Mouse (Mus musculus) forebrain, embryonic 14.5 days (tissue): ENCODE measurements around the gene Scoc. TPM values are rescaled to one million over a fixed set of nuclear protein-coding genes. Genes with fewer than 3 reads are reported as not detected.

ENCODE experiments used
- ATAC-seq: fragments of 200-750 bp; cut with Nextera tagmentation; 2 replicates; pipeline ENCODE4 v1.8.0; 2017; ENCODE audit warnings: mild to moderate bottlenecking, moderate library complexity
- DNase-seq: peaks from one replicate; pipeline ENCODE4 v3.0.0-alpha.2; 2015; ENCODE audit warnings: low spot score
- H3K27ac ChIP-seq: fragments of 300-500 bp; sonication (generic); 2 replicates; pipeline ENCODE4 v1.5.1; 2014; ENCODE audit warnings: low read depth, mild to moderate bottlenecking, control low read depth, low read length, moderate library complexity
- H3K27me3 ChIP-seq: fragments of 300-500 bp; sonication (generic); replicated peaks from 2 replicates; pipeline ENCODE4 v1.6.1; 2014; ENCODE audit warnings: low read length, control low read depth, mixed read lengths; ENCODE audit not compliant: control insufficient read depth, insufficient read depth
- H3K36me3 ChIP-seq: fragments of 300-500 bp; sonication (generic); 2 replicates; pipeline ENCODE4 v1.6.1; 2014; ENCODE audit warnings: low read length, control low read depth; ENCODE audit not compliant: control insufficient read depth, insufficient read depth
- H3K4me1 ChIP-seq: fragments of 300-500 bp; sonication (generic); 2 replicates; pipeline ENCODE4 v1.6.1; 2014; ENCODE audit warnings: antibody characterized with exemption, low read length, control low read depth; ENCODE audit not compliant: control insufficient read depth, insufficient read depth
- H3K4me2 ChIP-seq: fragments of 300-500 bp; sonication (generic); 2 replicates; pipeline ENCODE4 v1.6.1; 2014; ENCODE audit warnings: mild to moderate bottlenecking, control low read depth, low read length
- H3K4me3 ChIP-seq: fragments of 300-500 bp; sonication (generic); 2 replicates; pipeline ENCODE4 v1.5.1; 2014; ENCODE audit warnings: low read depth, low read length, control low read depth
- H3K9ac ChIP-seq: fragments of 300-500 bp; sonication (generic); 2 replicates; pipeline ENCODE4 v1.6.1; 2014; ENCODE audit warnings: mild to moderate bottlenecking, low read length, control low read depth, moderate library complexity
- H3K9me3 ChIP-seq: fragments of 300-500 bp; sonication (generic); replicated peaks from 2 replicates; pipeline ENCODE4 v1.6.1; 2016; ENCODE audit warnings: low read length, control low read depth, mixed read lengths; ENCODE audit not compliant: control insufficient read depth
- whole genome bisulfite sequencing: fragments of 180-500 bp; shearing (Covaris S2); extraction: QIAGEN DNeasy Blood & Tissue Kit; methylation state at CpG from one replicate; pipeline ENCODE4 v1.1.7; 2014; 5-methylcytosine and 5-hydroxymethylcytosine counted together
- polyA plus RNA-seq: library from polyadenylated mRNA; unstranded; fragments of >200 nt; fragmentation: Nextera tagmentation; extraction: Ambion mirVana; gene quantifications from 2 replicates; pipeline ENCODE4 v1.2.1, GENCODE M21; 2014

The Scoc gene
- polyA plus RNA-seq, 1 experiment from 2014 or later = 232 TPM

GRCm38 (mm10) chr8:83390006-83390701, 68.0 kb downstream of the Scoc start:
- WGBS = 2% methylated on average over 14 of the region's 14 CpGs
- ATAC-seq (peak; percentile 64), DNase-seq (peak; percentile 2)
- Histone ChIP-seq H3K4me3 (peak overlapping the region; percentile 65), H3K4me2 (peak overlapping the region; percentile 83), H3K4me1 (no peaks in the 10 kb centered on the region), H3K27me3 (0 out of 2 replicates have a peak, but pooled peaks cover 4% of the 10 kb centered on the region), H3K36me3 (no peaks in the 10 kb centered on the region), H3K9ac (peak overlapping the region; percentile 81), H3K27ac (no peak overlapping the region), H3K9me3 (no peaks in the 10 kb centered on the region)

- H3K9me3 ChIP-seq = no peaks in the 10 kb centered on the region
- no peaks in the 10 kb centered on the region for H3K4me1 ChIP-seq
- 4% methylated on average over 41 of the region's 41 CpGs for WGBS
- H3K4me3 ChIP-seq = peak within 1 kb of the TSS; percentile 65
- peak; percentile 89 for DNase-seq
- ATAC-seq = peak; percentile 99
- peak within 1 kb of the TSS; percentile 81 for H3K9ac ChIP-seq
- H3K4me2 ChIP-seq = peak within 1 kb of the TSS; percentile 83
- 0 out of 2 replicates have a peak, but pooled peaks cover 4% of the 10 kb centered on the region for H3K27me3 ChIP-seq
- H3K36me3 ChIP-seq = no peaks in the 10 kb centered on the region
- no peak within 1 kb of the TSS for H3K27ac ChIP-seq
Measured at GRCm38 (mm10) chr8:83389316-83390005, 68.7 kb downstream of the Scoc start, which contains the start of gene Clgn. Gene Clgn (plus strand): TSS chr8:83389867.

GRCm38 (mm10) chr8:83382850-83383249, 75.3 kb downstream of the Scoc start:
- DNase-seq = no peak
- H3K4me3 ChIP-seq = no peak overlapping the region
- H3K9me3 ChIP-seq = no peaks in the 10 kb centered on the region
- no peaks in the 10 kb centered on the region for H3K27me3 ChIP-seq
- no peak overlapping the region for H3K27ac ChIP-seq
- ATAC-seq = no peak
- H3K36me3 ChIP-seq = no peaks in the 10 kb centered on the region
- no peak overlapping the region for H3K4me2 ChIP-seq
- WGBS = 49% methylated on average over 2 of the region's 2 CpGs
- no peaks in the 10 kb centered on the region for H3K4me1 ChIP-seq
- H3K9ac ChIP-seq = no peak overlapping the region

GRCm38 (mm10) chr8:83381016-83381415, 77.2 kb downstream of the Scoc start:
- Histone ChIP-seq H3K9ac (no peak overlapping the region), H3K27me3 (no peaks in the 10 kb centered on the region), H3K36me3 (no peaks in the 10 kb centered on the region), H3K27ac (no peak overlapping the region), H3K4me1 (no peaks in the 10 kb centered on the region), H3K9me3 (no peaks in the 10 kb centered on the region), H3K4me3 (no peak overlapping the region), H3K4me2 (no peak overlapping the region)
- ATAC-seq (no peak), DNase-seq (no peak)
- 79% methylated on average over 2 of the region's 2 CpGs for WGBS

GRCm38 (mm10) chr8:83380141-83380540, 78.0 kb downstream of the Scoc start:
- Histone ChIP-seq H3K27ac (no peak overlapping the region), H3K4me2 (no peak overlapping the region), H3K4me1 (no peaks in the 10 kb centered on the region), H3K9ac (no peak overlapping the region), H3K4me3 (no peak overlapping the region), H3K9me3 (no peaks in the 10 kb centered on the region), H3K36me3 (no peaks in the 10 kb centered on the region), H3K27me3 (no peaks in the 10 kb centered on the region)
- DNase-seq = no peak
- ATAC-seq = no peak
- whole genome bisulfite sequencing = 77% methylated on average over 4 of the region's 4 CpGs

Other genes with a start within 250 kb of the Scoc start
- gene Ucp1, start 168.0 kb downstream of the Scoc start, polyA plus RNA-seq = 0.14 and 0.30 TPM in 2 replicates
- gene Elmod2, start 125.9 kb downstream of the Scoc start, polyA plus RNA-seq = 24.9 and 29.6 TPM in 2 replicates
- gene Mgat4d, start 109.9 kb downstream of the Scoc start, polyA plus RNA-seq = not detected in 2 replicates
- gene Clgn, start 68.5 kb downstream of the Scoc start, polyA plus RNA-seq = 5.0 and 5.1 TPM in 2 replicates
- not detected in 2 replicates for gene Olfr370, start 77.4 kb upstream of the Scoc start, polyA plus RNA-seq
- gene Ndufb7, start 108.3 kb upstream of the Scoc start, polyA plus RNA-seq = 370 and 449 TPM in 2 replicates
- 806 and 815 TPM in 2 replicates for gene Tecr, start 149.6 kb upstream of the Scoc start, polyA plus RNA-seq
- 30.1 and 43.0 TPM in 2 replicates for gene Dnajb1, start 149.8 kb upstream of the Scoc start, polyA plus RNA-seq
- gene Gipc1, start 194.3 kb upstream of the Scoc start, polyA plus RNA-seq = 108 and 122 TPM in 2 replicates
- gene Ptger1, start 208.3 kb upstream of the Scoc start, polyA plus RNA-seq = 0.27 and 0.63 TPM in 2 replicates
- 20.9 and 21.9 TPM in 2 replicates for gene Pkn1, start 240.8 kb upstream of the Scoc start, polyA plus RNA-seq